Mouse (Mus musculus): ENCODE measurements around the gene P2ry6.

- TF ChIP-seq HCFC1 (IDR thresholded peaks at IDR 0.05; ENCODE audit: borderline replicate concordance, insufficient read depth, low read length) (no peak), ZNF384 (IDR thresholded peaks at IDR 0.05; ENCODE audit: low read depth, low read length) (no peak), CHD2 (IDR thresholded peaks at IDR 0.05; ENCODE audit: low read depth, low read length) (no peak), ZC3H11A (IDR thresholded peaks at IDR 0.05; ENCODE audit: borderline replicate concordance, low read depth, low read length) (no peak), MAFK (IDR thresholded peaks at IDR 0.05; ENCODE audit: insufficient read depth, low read depth, low read length) (no peak)
Measured at GRCm38 (mm10) chr7:100972875-100973274, 1.6 kb downstream of the P2ry6 start.

Measured in ES-E14 (cell line).